Mouse (Mus musculus) brain, embryonic 18.5 days (tissue): ENCODE measurements around the gene Pcyt2.
A peak's percentile ranks its signal among the peaks of the same experiment; 100 is the strongest.

Experiments
- DNase-seq: peaks from one replicate; pipeline ENCODE4 v3.0.0-alpha.2; 2012; ENCODE audit warnings: low read depth, low spot score

Gene Pcyt2

GRCm38 (mm10) chr11:120581490-120582267 is 36.1 kb downstream of the Pcyt2 start, which contains the start of gene Arhgdia:
Gene Arhgdia (minus strand): TSS chr11:120581624.
- no peak for DNase-seq

GRCm38 (mm10) chr11:120580871-120581331 is 36.8 kb downstream of the Pcyt2 start:
- no peak for DNase-seq

GRCm38 (mm10) chr11:120580190-120580589 is 37.5 kb downstream of the Pcyt2 start:
- no peak for DNase-seq

GRCm38 (mm10) chr11:120579316-120580107 is 38.2 kb downstream of the Pcyt2 start:
- DNase-seq, result no peak

- no peak for DNase-seq
These were observed 39.0 kb downstream of the Pcyt2 start for GRCm38 (mm10) chr11:120578694-120579243.

- no peak for DNase-seq
These were observed 39.6 kb downstream of the Pcyt2 start for GRCm38 (mm10) chr11:120578024-120578693.

GRCm38 (mm10) chr11:120577211-120578023 is 40.3 kb downstream of the Pcyt2 start:
- no peak for DNase-seq

- DNase-seq, result no peak
These were observed 41.3 kb downstream of the Pcyt2 start for GRCm38 (mm10) chr11:120576365-120576981.

- DNase-seq, result no peak
These were observed 41.8 kb downstream of the Pcyt2 start for GRCm38 (mm10) chr11:120575940-120576339.

GRCm38 (mm10) chr11:120575046-120575445 is 42.7 kb downstream of the Pcyt2 start:
- no peak for DNase-seq

GRCm38 (mm10) chr11:120574278-120574600 is 43.5 kb downstream of the Pcyt2 start:
- DNase-seq, result no peak

GRCm38 (mm10) chr11:120573585-120574277 is 44.0 kb downstream of the Pcyt2 start:
- no peak for DNase-seq

- DNase-seq, result peak; percentile 99
These were observed 44.8 kb downstream of the Pcyt2 start, which contains the start of gene P4hb for GRCm38 (mm10) chr11:120572752-120573584. Gene P4hb (minus strand): TSS chr11:120573253.

GRCm38 (mm10) chr11:120572417-120572751 is 45.4 kb downstream of the Pcyt2 start:
- DNase-seq, result no peak

- no peak for DNase-seq
These were observed 45.9 kb downstream of the Pcyt2 start for GRCm38 (mm10) chr11:120571754-120572416.

- DNase-seq, result no peak
These were observed 46.6 kb downstream of the Pcyt2 start for GRCm38 (mm10) chr11:120571122-120571521.

- no peak for DNase-seq
These were observed 49.4 kb downstream of the Pcyt2 start for GRCm38 (mm10) chr11:120568324-120568723.

GRCm38 (mm10) chr11:120565114-120565513 is 52.6 kb downstream of the Pcyt2 start:
- no peak for DNase-seq

GRCm38 (mm10) chr11:120562949-120563348 is 54.8 kb downstream of the Pcyt2 start:
- no peak for DNase-seq
